Mouse (Mus musculus): ENCODE data around the gene Nosip. TPM values are rescaled to one million over a fixed set of nuclear protein-coding genes. Genes with fewer than 3 reads are reported as not detected.
A peak's percentile ranks its signal among the peaks of the same experiment; 100 is the strongest.
"Not testable (repeated sequence)": the region's sequence is repeated elsewhere in the genome, so short reads cannot be mapped to it uniquely, and the experiment has no call there.

Gene Nosip
- polyA plus RNA-seq, 1 experiment from 2014 or later, result 79.5 TPM

GRCm38 (mm10) chr7:45110089-45110488, 47.9 kb downstream of the Nosip start:
- H3K4me3 ChIP-seq (replicated peaks); H3K36me3 ChIP-seq; H3K9me3 ChIP-seq (replicated peaks); H3K4me2 ChIP-seq; H3K27ac ChIP-seq; H3K9ac ChIP-seq; H3K27me3 ChIP-seq; H3K4me1 ChIP-seq; ATAC-seq (replicated peaks; ENCODE audit: low FRiP score): not testable (repeated sequence)
- WGBS, result 92% methylated on average over 4 of the region's 4 CpGs

DNA sequence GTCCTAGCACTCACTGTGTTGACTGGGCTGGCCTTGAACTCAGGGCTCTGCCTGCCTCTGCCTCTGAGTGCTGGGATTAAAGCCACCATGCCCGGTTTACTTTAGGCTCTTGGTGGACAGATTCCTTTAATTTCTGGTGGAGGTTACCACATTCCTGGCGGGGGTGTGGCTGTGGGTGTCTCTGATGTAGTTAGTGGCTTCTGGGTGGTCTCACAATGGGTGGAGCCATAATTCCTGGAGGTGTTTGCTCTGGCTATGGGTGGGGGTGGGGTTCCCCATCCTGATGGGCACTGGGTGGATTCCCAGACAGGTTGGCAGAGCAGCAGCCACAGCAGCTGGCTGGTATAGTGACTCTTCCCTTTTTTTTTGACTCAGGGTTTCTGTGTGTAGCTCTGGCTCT, 49.7 kb downstream of the Nosip start:
- WGBS, result 60% methylated on average over 2 of the region's 2 CpGs

DNA sequence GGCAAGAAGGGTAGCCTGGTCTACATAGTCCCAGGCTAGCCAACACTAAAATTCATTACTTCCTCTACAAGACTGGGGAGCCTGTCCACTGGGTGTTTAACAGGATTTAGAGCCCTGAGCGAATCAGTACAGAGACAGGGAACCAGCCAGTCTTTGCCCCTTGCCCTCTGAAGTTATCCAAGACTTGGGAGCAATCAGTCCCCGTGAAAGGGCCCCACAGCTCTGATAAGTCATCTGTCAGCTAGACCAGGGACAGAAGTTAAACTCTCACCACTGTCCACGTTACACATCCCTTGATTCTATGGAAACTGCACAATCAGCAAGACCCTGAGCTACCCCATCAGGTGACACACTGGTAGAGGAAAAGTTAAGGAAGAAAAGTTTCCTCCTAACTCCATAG, 50.3 kb downstream of the Nosip start:
- Histone ChIP-seq H3K4me3 (replicated peaks) (no peak overlapping the region), H3K27ac (no peak overlapping the region), H3K27me3 (no peaks in the 10 kb centered on the region), H3K4me1 (peaks cover 6% of the 10 kb centered on the region), H3K4me2 (no peak overlapping the region), H3K9me3 (replicated peaks) (no peaks in the 10 kb centered on the region), H3K36me3 (no peaks in the 10 kb centered on the region), H3K9ac (no peak overlapping the region)
- WGBS, result 33% methylated on average over 3 of the region's 3 CpGs
- no peak for ATAC-seq (replicated peaks; ENCODE audit: low FRiP score)

More for the DNA sequence above, 49.7 kb downstream of the Nosip start:
- ATAC-seq (replicated peaks; ENCODE audit: low FRiP score), result no peak
- peaks cover under 1% of the 10 kb centered on the region; the same call in 1 of the 2 replicates for H3K4me1 ChIP-seq
- no peak overlapping the region for H3K27ac ChIP-seq
- H3K27me3 ChIP-seq, result no peaks in the 10 kb centered on the region
- H3K9me3 ChIP-seq (replicated peaks), result no peaks in the 10 kb centered on the region
- H3K4me3 ChIP-seq (replicated peaks), result no peak overlapping the region
- no peak overlapping the region for H3K4me2 ChIP-seq
- no peak overlapping the region for H3K9ac ChIP-seq
- no peaks in the 10 kb centered on the region for H3K36me3 ChIP-seq

- 72% methylated on average over 2 of the region's 2 CpGs for WGBS
- no peak for ATAC-seq (replicated peaks; ENCODE audit: low FRiP score)
- no peaks in the 10 kb centered on the region for H3K9me3 ChIP-seq (replicated peaks)
- no peak overlapping the region for H3K27ac ChIP-seq
- H3K9ac ChIP-seq, result no peak overlapping the region
- H3K4me1 ChIP-seq, result peaks cover 11% of the 10 kb centered on the region
- no peaks in the 10 kb centered on the region for H3K27me3 ChIP-seq
- no peak overlapping the region for H3K4me3 ChIP-seq (replicated peaks)
- H3K36me3 ChIP-seq, result no peaks in the 10 kb centered on the region; the same call in 1 of the 2 replicates
- H3K4me2 ChIP-seq, result no peak overlapping the region
Measured at GRCm38 (mm10) chr7:45113476-45113875, 51.2 kb downstream of the Nosip start.

- ATAC-seq (replicated peaks; ENCODE audit: low FRiP score), result no peak
- no peaks in the 10 kb centered on the region for H3K27me3 ChIP-seq
- peak overlapping the region; percentile 47 for H3K27ac ChIP-seq
- H3K4me3 ChIP-seq (replicated peaks), result no peak overlapping the region
- no peak overlapping the region for H3K4me2 ChIP-seq
- H3K4me1 ChIP-seq, result peaks cover 26% of the 10 kb centered on the region
- WGBS, result 67% methylated on average over 8 of the region's 8 CpGs
- H3K9me3 ChIP-seq (replicated peaks), result no peaks in the 10 kb centered on the region
- H3K9ac ChIP-seq, result no peak overlapping the region
- H3K36me3 ChIP-seq, result peaks cover 39% of the 10 kb centered on the region
Measured at GRCm38 (mm10) chr7:45117566-45117965, 55.3 kb downstream of the Nosip start.

DNA sequence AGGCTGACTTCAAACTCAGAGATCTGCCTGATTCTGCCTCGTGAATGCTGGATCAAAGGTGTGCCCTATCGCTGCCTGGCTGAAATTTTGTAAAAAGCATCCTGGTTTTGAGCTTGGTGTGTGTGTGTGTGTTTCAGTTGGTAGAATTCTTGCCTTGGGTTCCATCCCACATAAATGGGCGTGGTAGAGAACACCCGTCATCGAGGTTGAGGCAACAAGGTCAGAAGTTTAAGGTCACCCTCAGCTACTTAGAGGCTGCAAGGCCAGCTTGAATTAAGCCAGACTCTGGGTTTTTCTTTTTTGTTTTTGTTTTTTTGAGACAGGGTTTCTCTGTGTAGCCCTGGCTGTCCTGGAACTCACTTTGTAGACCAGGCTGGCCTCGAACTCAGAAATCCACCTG, 56.1 kb downstream of the Nosip start:
- WGBS, result 79% methylated on average over 6 of the region's 6 CpGs
- ATAC-seq (replicated peaks; ENCODE audit: low FRiP score), result no peak
- H3K27ac ChIP-seq, result peak overlapping the region; percentile 47

DNA sequence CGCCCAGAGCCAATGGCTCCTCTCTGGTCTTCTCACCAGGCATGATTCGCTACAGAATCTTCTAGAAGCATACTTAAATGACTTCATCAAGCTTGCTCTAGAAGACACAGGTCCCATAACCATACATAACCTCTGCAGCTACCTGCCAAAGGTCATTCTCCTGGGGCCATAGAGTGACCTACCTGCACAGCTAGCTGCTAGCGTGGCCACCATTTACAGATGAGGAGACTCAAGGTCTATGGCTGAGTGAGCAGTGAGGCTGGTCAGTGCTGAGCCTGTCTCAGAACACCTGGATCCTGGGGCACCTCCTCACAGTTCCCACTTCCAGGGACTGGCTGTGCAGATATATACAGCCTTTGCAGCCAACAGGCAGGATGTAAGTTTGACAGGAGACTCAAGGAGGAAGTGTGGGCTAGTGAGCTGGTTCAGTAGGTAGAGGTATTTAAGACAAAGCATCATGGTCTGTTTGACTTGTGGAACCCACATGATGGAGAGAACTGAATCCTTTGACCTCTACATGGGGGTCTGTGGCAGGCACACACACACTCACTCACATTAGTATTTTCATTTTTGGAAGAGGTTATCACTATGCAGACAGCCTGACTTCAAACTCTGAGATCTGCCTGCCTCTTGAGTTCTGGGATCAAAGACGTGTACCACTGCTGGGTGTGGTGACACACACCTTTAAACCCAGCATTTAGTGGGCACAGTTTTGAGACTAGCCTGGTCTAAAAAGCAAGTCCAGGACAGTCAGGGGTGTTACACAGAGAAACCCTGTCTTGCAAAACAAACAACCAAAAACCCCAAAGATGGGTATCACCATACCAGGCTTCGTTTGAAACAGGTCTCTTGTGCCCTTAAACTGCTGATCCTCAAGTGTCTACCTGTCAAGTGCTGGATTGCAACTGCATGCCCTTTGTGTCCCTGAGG, 57.8 kb downstream of the Nosip start:
- Histone ChIP-seq H3K27ac (peak overlapping the region; percentile 60; the same call in 1 of the 2 replicates), H3K9me3 (replicated peaks) (no peaks in the 10 kb centered on the region), H3K9ac (0 out of 2 replicates have a peak overlapping the region, but pooled peaks have one; percentile 18), H3K4me1 (peaks cover 40% of the 10 kb centered on the region), H3K4me2 (no peak overlapping the region), H3K36me3 (peaks cover 50% of the 10 kb centered on the region), H3K4me3 (replicated peaks) (no peak overlapping the region), H3K27me3 (no peaks in the 10 kb centered on the region)
- 77% methylated on average over 5 of the region's 5 CpGs for WGBS
- no peak for ATAC-seq (replicated peaks; ENCODE audit: low FRiP score)

More for the DNA sequence above, 56.1 kb downstream of the Nosip start:
- no peak overlapping the region for H3K4me3 ChIP-seq (replicated peaks)
- no peaks in the 10 kb centered on the region for H3K9me3 ChIP-seq (replicated peaks)
- peaks cover 46% of the 10 kb centered on the region for H3K36me3 ChIP-seq
- H3K4me2 ChIP-seq, result no peak overlapping the region
- no peaks in the 10 kb centered on the region for H3K27me3 ChIP-seq
- H3K9ac ChIP-seq, result no peak overlapping the region
- H3K4me1 ChIP-seq, result peaks cover 33% of the 10 kb centered on the region

DNA sequence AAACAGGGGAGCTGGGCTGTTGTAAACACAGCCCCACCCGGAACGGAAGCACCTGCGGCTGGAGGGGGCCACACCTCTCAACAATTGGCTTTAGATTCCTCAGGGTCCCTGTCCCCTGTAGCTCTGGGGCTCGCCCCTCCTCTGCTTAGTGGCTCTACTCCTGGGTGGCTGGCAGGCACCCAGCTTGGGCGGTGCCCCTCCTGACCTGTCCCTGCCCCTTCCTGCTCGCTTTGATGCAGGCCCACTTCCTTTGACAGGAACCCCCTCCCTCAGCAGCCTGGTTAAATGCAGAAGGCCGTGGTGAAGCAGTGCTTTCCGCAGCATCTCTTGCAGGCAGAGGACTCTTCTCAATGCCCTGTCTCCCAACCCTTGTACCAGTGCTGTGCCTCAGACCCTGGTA, 59.2 kb downstream of the Nosip start:
- peaks cover 64% of the 10 kb centered on the region for H3K36me3 ChIP-seq
- H3K27me3 ChIP-seq, result no peaks in the 10 kb centered on the region
- peaks cover 54% of the 10 kb centered on the region for H3K4me1 ChIP-seq
- H3K9me3 ChIP-seq (replicated peaks), result no peaks in the 10 kb centered on the region
- peak overlapping the region; percentile 60 for H3K27ac ChIP-seq
- peak overlapping the region; percentile 23 for H3K9ac ChIP-seq
- no peak for ATAC-seq (replicated peaks; ENCODE audit: low FRiP score)
- peak overlapping the region; percentile 14 for H3K4me2 ChIP-seq
- 0 out of 2 replicates have a peak overlapping the region, but pooled peaks have one; percentile 90 for H3K4me3 ChIP-seq (replicated peaks)
- WGBS, result 68% methylated on average over 8 of the region's 8 CpGs

GRCm38 (mm10) chr7:45121966-45122365, 59.7 kb downstream of the Nosip start:
- Histone ChIP-seq H3K4me2 (peak overlapping the region; percentile 14), H3K9me3 (replicated peaks) (no peaks in the 10 kb centered on the region), H3K9ac (peak overlapping the region; percentile 23), H3K27ac (peak overlapping the region; percentile 60), H3K4me1 (peaks cover 59% of the 10 kb centered on the region), H3K36me3 (peaks cover 69% of the 10 kb centered on the region), H3K27me3 (no peaks in the 10 kb centered on the region), H3K4me3 (replicated peaks) (peak overlapping the region; percentile 90; the same call in 1 of the 2 replicates)
- no peak for ATAC-seq (replicated peaks; ENCODE audit: low FRiP score)

- peak overlapping the region; percentile 90 for H3K4me3 ChIP-seq (replicated peaks)
- no peaks in the 10 kb centered on the region for H3K9me3 ChIP-seq (replicated peaks)
- H3K4me1 ChIP-seq, result peaks cover 57% of the 10 kb centered on the region
- peak overlapping the region; percentile 64 for H3K4me2 ChIP-seq
- no peaks in the 10 kb centered on the region for H3K27me3 ChIP-seq
- 81% methylated on average over 15 of the region's 15 CpGs for WGBS
- H3K27ac ChIP-seq, result peak overlapping the region; percentile 94; the same call in 1 of the 2 replicates
- H3K36me3 ChIP-seq, result peaks cover 75% of the 10 kb centered on the region
- H3K9ac ChIP-seq, result peak overlapping the region; percentile 98
- no peak for ATAC-seq (replicated peaks; ENCODE audit: low FRiP score)
Measured at GRCm38 (mm10) chr7:45122561-45123185, 60.4 kb downstream of the Nosip start.

DNA sequence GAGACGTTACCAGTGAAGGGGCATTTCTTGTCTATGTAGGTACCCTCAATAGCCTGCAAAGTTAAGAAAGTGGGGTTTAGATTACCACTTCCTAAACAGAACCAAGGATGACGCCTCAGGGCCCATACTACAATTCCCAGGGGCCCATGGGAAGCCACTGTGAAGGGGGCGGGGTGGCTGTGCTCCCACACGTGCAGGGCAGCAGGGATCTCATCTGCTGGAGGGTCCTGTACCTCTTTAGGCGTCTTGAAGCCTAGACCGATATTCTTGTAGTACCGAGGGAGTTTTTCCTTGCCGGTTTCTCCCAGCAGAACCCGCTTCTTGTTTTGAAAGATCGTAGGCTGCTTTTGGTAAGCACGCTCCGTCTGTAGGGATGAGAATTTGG, 60.9 kb downstream of the Nosip start:
- peaks cover 75% of the 10 kb centered on the region for H3K36me3 ChIP-seq
- H3K27me3 ChIP-seq, result no peaks in the 10 kb centered on the region
- peak overlapping the region; percentile 98 for H3K9ac ChIP-seq
- no peaks in the 10 kb centered on the region for H3K9me3 ChIP-seq (replicated peaks)
- ATAC-seq (replicated peaks; ENCODE audit: low FRiP score), result no peak
- WGBS, result 16% methylated on average over 12 of the region's 12 CpGs
- H3K4me2 ChIP-seq, result peak overlapping the region; percentile 64
- H3K27ac ChIP-seq, result peak overlapping the region; percentile 94
- peak overlapping the region; percentile 90 for H3K4me3 ChIP-seq (replicated peaks)
- H3K4me1 ChIP-seq, result peaks cover 53% of the 10 kb centered on the region
